ENCODE assay signal across 7 mouse cellular contexts in genomic region chr7:75575120-75575649, GRCm38 (mm10).
DNase-seq lines count a peak whose midpoint lies in the region; ATAC-seq and TF ChIP-seq lines count a peak whose summit lies in the region.

No protein-coding gene starts in this region.

- no peaks in the 10 kb centered on the region for H3K27me3 ChIP-seq in thymus, adult 2 months (ENCODE audit: control insufficient read depth, insufficient read depth, low read length)
- no peaks in the 10 kb centered on the region for H3K27me3 ChIP-seq in embryonic facial prominence, embryonic 15.5 days
- H3K27me3 ChIP-seq in intestine, embryonic 15.5 days (replicated peaks), result no peaks in the 10 kb centered on the region

- no peak overlapping the region for H3K4me3 ChIP-seq in thymus, adult 2 months (ENCODE audit: control insufficient read depth, insufficient read depth, low read length)
- no peak overlapping the region for H3K4me3 ChIP-seq in embryonic facial prominence, embryonic 15.5 days (replicated peaks)
- no peak overlapping the region for H3K4me3 ChIP-seq in intestine, embryonic 15.5 days (replicated peaks)

- WGBS in thymus, adult 2 months, result 6% methylated on average over 9 of the region's 9 CpGs
- WGBS in embryonic facial prominence, embryonic 15.5 days, result 13% methylated on average over 9 of the region's 9 CpGs
- 8% methylated on average over 9 of the region's 9 CpGs for WGBS in intestine, embryonic 15.5 days

- no peak overlapping the region for H3K9ac ChIP-seq in embryonic facial prominence, embryonic 15.5 days
- H3K9ac ChIP-seq in intestine, embryonic 15.5 days, result no peak overlapping the region

- ATAC-seq in embryonic facial prominence, embryonic 15.5 days (ENCODE audit: insufficient number of reproducible peaks, low FRiP score, low TSS enrichment, low read depth), result no peak
- peak; percentile 83 for ATAC-seq in intestine, embryonic 15.5 days
- peak; percentile 28 for ATAC-seq in megakaryocyte progenitor cell, adult 5-6 weeks (replicated peaks; ENCODE audit: poor library complexity)

- TF ChIP-seq CTCF in thymus, adult 2 months (IDR thresholded peaks at IDR 0.05; ENCODE audit: borderline replicate concordance, control insufficient read depth, extremely low read depth, insufficient read depth, low read length, poor library complexity), result no peak

- TF ChIP-seq POLR2A in thymus, adult 2 months (IDR thresholded peaks at IDR 0.05; ENCODE audit: control insufficient read depth, extremely low read depth, insufficient read depth, low read length, poor library complexity), result no peak

- peak; percentile 13 for DNase-seq in thymus, adult 2 months
- no peak for DNase-seq in thymus, postnatal 4 days
- DNase-seq in urinary bladder, postnatal 4 days (ENCODE audit: low spot score in 2 of 2), result no peak
- DNase-seq in urinary bladder, postnatal 10 days (ENCODE audit: low spot score), result no peak

- H3K4me2 ChIP-seq in embryonic facial prominence, embryonic 15.5 days (replicated peaks), result 0 out of 2 replicates have a peak overlapping the region, but pooled peaks have one; percentile 1
- peak overlapping the region; percentile 14 for H3K4me2 ChIP-seq in intestine, embryonic 15.5 days (replicated peaks)

- H3K36me3 ChIP-seq in thymus, adult 2 months (ENCODE audit: control insufficient read depth, insufficient read depth, low read length), result no peaks in the 10 kb centered on the region; the same call in 1 of the 2 replicates
- 0 out of 2 replicates have a peak, but pooled peaks cover 7% of the 10 kb centered on the region for H3K36me3 ChIP-seq in embryonic facial prominence, embryonic 15.5 days
- peaks cover 4% of the 10 kb centered on the region; the same call in 1 of the 2 replicates for H3K36me3 ChIP-seq in intestine, embryonic 15.5 days

- peak overlapping the region; percentile 98 for H3K27ac ChIP-seq in thymus, adult 2 months (ENCODE audit: control insufficient read depth, insufficient read depth, low read length)
- peak overlapping the region; percentile 44 for H3K27ac ChIP-seq in embryonic facial prominence, embryonic 15.5 days (replicated peaks)
- H3K27ac ChIP-seq in intestine, embryonic 15.5 days, result peak overlapping the region; percentile 64

- H3K9me3 ChIP-seq in embryonic facial prominence, embryonic 15.5 days (replicated peaks), result no peaks in the 10 kb centered on the region
- no peaks in the 10 kb centered on the region for H3K9me3 ChIP-seq in intestine, embryonic 15.5 days

- H3K4me1 ChIP-seq in thymus, adult 2 months (replicated peaks; ENCODE audit: control insufficient read depth, insufficient read depth, low read length), result peaks cover 15% of the 10 kb centered on the region
- H3K4me1 ChIP-seq in embryonic facial prominence, embryonic 15.5 days, result peaks cover 12% of the 10 kb centered on the region
- H3K4me1 ChIP-seq in intestine, embryonic 15.5 days (replicated peaks), result peaks cover 11% of the 10 kb centered on the region; the same call in 1 of the 2 replicates

Comparison
In these comparisons a context has a peak if more than half of its experiments do, and no peak if none do; other contexts are left out.
1. H3K27ac ChIP-seq: peak in every context shown above with its lines; median percentile 98 in thymus, adult 2 months; 64 in intestine, embryonic 15.5 days; 44 in embryonic facial prominence, embryonic 15.5 days.